Mouse (Mus musculus): Measurements from ENCODE around the gene Cela3b.

The Cela3b gene

GRCm38 (mm10) chr4:137373711-137374110, 56.6 kb downstream of the Cela3b start:
- DNase-seq (ENCODE audit: low spot score) = no peak

GRCm38 (mm10) chr4:137371596-137372523, 58.5 kb downstream of the Cela3b start:
- DNase-seq (ENCODE audit: low spot score) = no peak
